Mouse (Mus musculus): ENCODE data around the gene Ipo11. TPM values are rescaled to one million over a fixed set of nuclear protein-coding genes. Genes with fewer than 3 reads are reported as not detected.
"Not testable (repeated sequence)": the region's sequence is repeated elsewhere in the genome, so short reads cannot be mapped to it uniquely, and the experiment has no call there.

Gene Ipo11
- polyA plus RNA-seq, 1 experiment from 2014 or later, result 12.0 TPM

DNA sequence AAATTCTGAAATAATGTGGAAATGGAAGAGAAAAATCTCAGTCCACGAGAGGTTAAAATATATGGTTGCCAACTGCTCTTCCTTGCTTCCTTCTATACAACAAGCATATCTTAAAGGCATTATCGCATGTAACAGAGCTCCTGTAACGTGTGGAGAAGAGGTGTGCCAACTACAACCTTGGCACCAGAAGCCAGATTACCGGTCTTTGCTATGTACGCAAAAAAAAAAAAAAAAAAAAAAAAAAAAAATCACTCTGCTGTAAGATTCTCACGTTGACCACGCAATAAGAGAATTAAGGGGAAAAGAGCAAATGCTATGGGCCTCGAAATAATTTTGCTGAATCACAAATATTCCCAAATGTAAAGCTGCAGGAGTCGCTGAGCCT is 895 bp downstream of the Ipo11 start:
- Histone ChIP-seq H3K9ac (ENCODE audit: low read depth, low read length) (0 out of 2 replicates have a peak overlapping the region, but pooled peaks have one; percentile 87), H3K4me2 (replicated peaks; ENCODE audit: low read depth) (peak overlapping the region; percentile 84), H3K4me1 (replicated peaks; ENCODE audit: control insufficient read depth, insufficient read depth, low read length) (no peaks in the 10 kb centered on the region), H3K27ac (ENCODE audit: low read depth, low read length) (no peak overlapping the region), H3K36me3 (ENCODE audit: control insufficient read depth, insufficient read depth) (no peaks in the 10 kb centered on the region), H3K27me3 (replicated peaks; ENCODE audit: control insufficient read depth, insufficient read depth, low read length) (no peaks in the 10 kb centered on the region), H3K9me3 (ENCODE audit: control insufficient read depth) (no peaks in the 10 kb centered on the region), H3K4me3 (ENCODE audit: low read depth, low read length) (peak overlapping the region; percentile 96)
- no peak for ATAC-seq
- 2% methylated on average over 9 of the region's 9 CpGs for WGBS
- TF ChIP-seq CTCF (IDR thresholded peaks at IDR 0.05; ENCODE audit: low read depth), result no peak

DNA sequence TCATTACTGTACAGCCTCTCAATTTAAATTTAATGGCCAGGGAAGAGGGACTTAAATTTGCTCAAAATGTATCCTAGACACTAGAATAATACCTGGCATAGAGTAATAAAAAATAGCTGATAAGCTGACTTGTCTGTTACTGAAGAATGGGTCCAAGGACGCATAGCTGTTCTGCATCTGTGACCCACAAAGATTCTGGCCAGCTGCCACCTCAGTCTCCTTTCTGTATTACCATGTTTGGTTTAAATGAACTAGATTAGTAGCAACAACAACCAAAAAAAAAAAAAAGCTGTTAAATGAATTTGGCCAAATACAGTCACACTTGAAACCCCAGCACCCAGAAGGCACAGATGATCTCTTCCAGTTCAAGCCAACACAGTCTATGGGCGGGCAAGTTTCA is 7.6 kb downstream of the Ipo11 start:
- no peak for TF ChIP-seq CTCF (IDR thresholded peaks at IDR 0.05; ENCODE audit: low read depth)
- H3K36me3 ChIP-seq (ENCODE audit: control insufficient read depth, insufficient read depth), result peaks cover 9% of the 10 kb centered on the region; the same call in 1 of the 2 replicates
- WGBS, result 66% methylated on average over 2 of the region's 2 CpGs
- H3K4me1 ChIP-seq (replicated peaks; ENCODE audit: control insufficient read depth, insufficient read depth, low read length), result no peaks in the 10 kb centered on the region
- no peak for ATAC-seq
- no peak overlapping the region for H3K4me2 ChIP-seq (replicated peaks; ENCODE audit: low read depth)
- H3K4me3 ChIP-seq (ENCODE audit: low read depth, low read length), result no peak overlapping the region
- H3K27ac ChIP-seq (ENCODE audit: low read depth, low read length), result no peak overlapping the region
- H3K27me3 ChIP-seq (replicated peaks; ENCODE audit: control insufficient read depth, insufficient read depth, low read length), result no peaks in the 10 kb centered on the region
- H3K9ac ChIP-seq (ENCODE audit: low read depth, low read length), result no peak overlapping the region
- H3K9me3 ChIP-seq (ENCODE audit: control insufficient read depth), result no peaks in the 10 kb centered on the region

DNA sequence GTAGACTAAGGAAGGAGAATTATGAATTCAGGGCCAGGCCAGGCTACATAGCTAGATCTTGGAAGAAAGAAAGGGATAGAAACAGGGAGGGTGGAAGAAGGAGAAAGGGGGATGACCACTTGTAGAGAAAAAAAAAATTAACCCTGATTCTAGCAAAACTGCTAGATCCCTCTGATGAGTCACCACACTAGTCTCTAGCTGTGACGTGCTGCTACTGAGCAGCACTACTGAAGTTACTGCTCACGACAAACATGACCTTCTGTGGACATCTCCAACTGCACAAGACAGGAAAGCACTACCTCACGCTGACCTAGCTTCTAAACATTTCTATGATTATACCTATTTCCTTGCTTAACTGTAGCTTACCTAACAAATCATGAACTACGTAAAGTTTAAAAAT is 8.5 kb downstream of the Ipo11 start:
- no peaks in the 10 kb centered on the region for H3K27me3 ChIP-seq (replicated peaks; ENCODE audit: control insufficient read depth, insufficient read depth, low read length)
- no peak overlapping the region for H3K27ac ChIP-seq (ENCODE audit: low read depth, low read length)
- no peak for TF ChIP-seq CTCF (IDR thresholded peaks at IDR 0.05; ENCODE audit: low read depth)
- no peaks in the 10 kb centered on the region for H3K4me1 ChIP-seq (replicated peaks; ENCODE audit: control insufficient read depth, insufficient read depth, low read length)
- H3K4me2 ChIP-seq (replicated peaks; ENCODE audit: low read depth), result no peak overlapping the region
- H3K36me3 ChIP-seq (ENCODE audit: control insufficient read depth, insufficient read depth), result peaks cover 13% of the 10 kb centered on the region; the same call in 1 of the 2 replicates
- H3K9ac ChIP-seq (ENCODE audit: low read depth, low read length), result no peak overlapping the region
- no peaks in the 10 kb centered on the region for H3K9me3 ChIP-seq (ENCODE audit: control insufficient read depth)
- 85% methylated on average over 4 of the region's 4 CpGs for WGBS
- H3K4me3 ChIP-seq (ENCODE audit: low read depth, low read length), result no peak overlapping the region
- no peak for ATAC-seq

DNA sequence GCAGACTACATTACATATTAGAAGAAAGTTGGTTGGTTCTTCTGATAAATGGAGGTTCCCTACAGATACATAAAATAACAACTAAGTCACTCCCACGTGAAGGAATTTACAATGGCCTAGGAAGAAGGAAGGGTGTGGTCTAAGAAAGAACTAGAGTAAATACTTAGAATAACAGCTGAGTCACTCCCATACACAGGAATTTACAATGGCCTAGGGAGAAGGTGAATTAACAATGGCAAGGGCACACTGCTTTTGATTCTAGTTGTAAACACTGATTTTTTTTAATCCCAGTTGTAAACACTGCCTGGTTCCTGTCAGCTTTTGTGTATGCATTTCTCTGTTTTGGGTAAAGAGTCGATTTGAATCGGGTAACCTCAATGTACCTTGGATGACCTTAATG is 10.8 kb downstream of the Ipo11 start:
- not testable (repeated sequence) for H3K9ac ChIP-seq (ENCODE audit: low read depth, low read length); H3K4me2 ChIP-seq (replicated peaks; ENCODE audit: low read depth); H3K4me3 ChIP-seq (ENCODE audit: low read depth, low read length); H3K4me1 ChIP-seq (replicated peaks; ENCODE audit: control insufficient read depth, insufficient read depth, low read length); H3K27me3 ChIP-seq (replicated peaks; ENCODE audit: control insufficient read depth, insufficient read depth, low read length); H3K9me3 ChIP-seq (ENCODE audit: control insufficient read depth); ATAC-seq; H3K27ac ChIP-seq (ENCODE audit: low read depth, low read length)
- 81% methylated on average over 3 of the region's 3 CpGs for WGBS
- peaks cover 17% of the 10 kb centered on the region; the same call in 1 of the 2 replicates for H3K36me3 ChIP-seq (ENCODE audit: control insufficient read depth, insufficient read depth)

DNA sequence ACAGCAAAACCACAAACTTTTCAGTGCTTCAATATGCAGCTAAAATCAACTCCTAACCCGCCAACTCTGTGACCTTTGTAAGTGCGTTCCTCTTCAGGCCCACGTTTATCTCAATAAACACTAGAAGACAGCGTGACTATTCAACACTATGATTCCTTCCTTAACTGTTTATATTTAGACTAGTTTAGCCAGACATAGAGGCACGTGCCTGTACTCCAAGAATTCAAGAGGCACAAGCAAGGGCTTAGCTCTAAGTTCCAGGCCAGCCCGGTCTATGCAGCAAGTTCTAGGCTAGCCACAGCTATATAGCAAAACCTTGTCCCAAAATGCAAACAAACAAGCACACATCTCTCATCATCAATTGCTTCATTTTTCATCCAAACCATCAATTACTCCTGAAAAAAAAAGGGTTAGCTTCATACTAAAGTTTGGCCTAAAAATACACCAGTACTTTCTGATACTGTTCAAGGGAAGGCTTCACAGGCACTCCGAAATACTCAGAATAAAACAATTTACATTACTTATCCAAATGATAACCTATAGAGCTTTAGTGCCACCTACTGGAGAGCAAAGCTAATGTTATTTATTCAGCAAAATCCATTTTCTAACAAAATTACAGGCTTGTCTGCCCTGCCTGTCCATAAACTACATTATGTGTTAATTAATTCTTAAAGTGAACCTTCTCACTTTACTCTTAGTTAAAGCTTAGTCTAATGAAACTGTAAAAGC is 18.3 kb downstream of the Ipo11 start:
- H3K4me2 ChIP-seq (replicated peaks; ENCODE audit: low read depth), result no peak overlapping the region
- peaks cover 16% of the 10 kb centered on the region for H3K36me3 ChIP-seq (ENCODE audit: control insufficient read depth, insufficient read depth)
- H3K9me3 ChIP-seq (ENCODE audit: control insufficient read depth), result no peaks in the 10 kb centered on the region
- 62% methylated on average over 7 of the region's 7 CpGs for WGBS
- no peak overlapping the region for H3K9ac ChIP-seq (ENCODE audit: low read depth, low read length)
- no peak overlapping the region for H3K4me3 ChIP-seq (ENCODE audit: low read depth, low read length)
- H3K4me1 ChIP-seq (replicated peaks; ENCODE audit: control insufficient read depth, insufficient read depth, low read length), result no peaks in the 10 kb centered on the region
- H3K27ac ChIP-seq (ENCODE audit: low read depth, low read length), result no peak overlapping the region
- peak; percentile 77 for TF ChIP-seq CTCF (IDR thresholded peaks at IDR 0.05; ENCODE audit: low read depth)
- no peaks in the 10 kb centered on the region for H3K27me3 ChIP-seq (replicated peaks; ENCODE audit: control insufficient read depth, insufficient read depth, low read length)
- ATAC-seq, result no peak

DNA sequence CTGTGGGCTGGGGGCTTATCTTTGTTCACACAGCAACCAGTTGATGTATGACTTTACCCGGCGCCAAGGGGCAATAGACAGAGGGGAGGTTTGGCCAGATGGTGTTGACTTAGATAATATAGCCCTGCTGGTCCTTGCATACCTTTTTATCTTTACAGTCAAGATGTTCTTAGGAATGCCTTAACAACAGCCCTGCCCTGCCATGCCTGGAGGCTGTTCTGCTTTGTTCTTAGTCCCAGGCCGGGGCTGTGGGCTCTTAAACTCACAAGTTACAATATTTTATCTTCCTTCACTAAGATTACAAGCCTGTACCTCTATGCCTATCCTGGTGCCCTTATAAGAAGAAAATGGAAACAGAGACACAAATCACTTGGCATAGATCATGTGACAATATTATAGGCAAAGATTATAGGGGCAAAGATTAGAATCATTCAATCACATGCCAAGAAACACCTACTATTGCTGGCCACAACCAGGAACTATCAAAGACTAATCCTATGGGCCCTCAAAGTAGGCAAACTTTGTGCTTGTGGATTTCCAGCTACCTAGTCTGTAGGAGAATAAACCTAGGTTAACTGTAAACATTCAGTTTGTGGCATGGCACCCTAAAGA is 23.5 kb downstream of the Ipo11 start:
- Histone ChIP-seq H3K4me2 (replicated peaks; ENCODE audit: low read depth) (no peak overlapping the region), H3K27me3 (replicated peaks; ENCODE audit: control insufficient read depth, insufficient read depth, low read length) (no peaks in the 10 kb centered on the region), H3K4me3 (ENCODE audit: low read depth, low read length) (no peak overlapping the region), H3K9me3 (ENCODE audit: control insufficient read depth) (no peaks in the 10 kb centered on the region), H3K36me3 (ENCODE audit: control insufficient read depth, insufficient read depth) (peaks cover 9% of the 10 kb centered on the region; the same call in 1 of the 2 replicates), H3K4me1 (replicated peaks; ENCODE audit: control insufficient read depth, insufficient read depth, low read length) (no peaks in the 10 kb centered on the region), H3K27ac (ENCODE audit: low read depth, low read length) (no peak overlapping the region), H3K9ac (ENCODE audit: low read depth, low read length) (no peak overlapping the region)
- TF ChIP-seq CTCF (IDR thresholded peaks at IDR 0.05; ENCODE audit: low read depth), result no peak
- WGBS, result 38% methylated on average over 3 of the region's 3 CpGs
- ATAC-seq, result no peak
